Mouse (Mus musculus): Measurements from ENCODE around the gene Pf4. TPM values are rescaled to one million over a fixed set of nuclear protein-coding genes. Genes with fewer than 3 reads are reported as not detected.

The Pf4 gene
- polyA plus RNA-seq, 1 experiment from 2014 or later, result 164 TPM

GRCm38 (mm10) chr5:90758020-90758605 is 14.1 kb upstream of the Pf4 start:
- Histone ChIP-seq H3K27me3 (replicated peaks; ENCODE audit: insufficient read depth, low read length) (peaks cover 10% of the 10 kb centered on the region), H3K9ac (replicated peaks; ENCODE audit: low read depth) (no peak overlapping the region), H3K36me3 (ENCODE audit: insufficient read depth, low read length) (no peaks in the 10 kb centered on the region), H3K9me3 (ENCODE audit: low read length) (no peaks in the 10 kb centered on the region), H3K4me1 (ENCODE audit: insufficient read depth, low read depth, low read length) (peaks cover 6% of the 10 kb centered on the region; the same call in 1 of the 2 replicates), H3K27ac (ENCODE audit: low read length) (no peak overlapping the region), H3K4me2 (replicated peaks; ENCODE audit: low read depth, low read length) (no peak overlapping the region), H3K4me3 (ENCODE audit: low read depth, low read length) (no peak overlapping the region)
- DNase-seq (ENCODE audit: low spot score), result peak; percentile 87
- peak; percentile 43; the same call in 1 of the 2 replicates for ATAC-seq
- 53% methylated on average over 5 of the region's 5 CpGs for WGBS
- peak; percentile 39; the same call in 1 of the 2 replicates for TF ChIP-seq EP300 (IDR thresholded peaks at IDR 0.05)
- TF ChIP-seq CTCF (IDR thresholded peaks at IDR 0.05), result no peak

- DNase-seq (ENCODE audit: low spot score), result no peak
- Histone ChIP-seq H3K9ac (replicated peaks; ENCODE audit: low read depth) (no peak within 1 kb of the TSS), H3K4me2 (replicated peaks; ENCODE audit: low read depth, low read length) (peak within 1 kb of the TSS; percentile 29), H3K27ac (ENCODE audit: low read length) (no peak within 1 kb of the TSS), H3K4me1 (ENCODE audit: insufficient read depth, low read depth, low read length) (peaks cover 6% of the 10 kb centered on the region; the same call in 1 of the 2 replicates), H3K27me3 (replicated peaks; ENCODE audit: insufficient read depth, low read length) (peaks cover 10% of the 10 kb centered on the region), H3K36me3 (ENCODE audit: insufficient read depth, low read length) (no peaks in the 10 kb centered on the region), H3K9me3 (ENCODE audit: low read length) (no peaks in the 10 kb centered on the region), H3K4me3 (ENCODE audit: low read depth, low read length) (no peak within 1 kb of the TSS; the same call in 1 of the 2 replicates)
- WGBS, result 5% methylated on average over 32 of the region's 32 CpGs
- ATAC-seq, result no peak
- TF ChIP-seq EP300 (IDR thresholded peaks at IDR 0.05), result no peak
- no peak for TF ChIP-seq CTCF (IDR thresholded peaks at IDR 0.05)
Measured at GRCm38 (mm10) chr5:90759077-90760065, 12.9 kb upstream of the Pf4 start, which contains the start of gene Cxcl5. Gene Cxcl5, plus strand, starts transcription at chr5:90759360.

GRCm38 (mm10) chr5:90760303-90760702 is 11.9 kb upstream of the Pf4 start:
- H3K4me2 ChIP-seq (replicated peaks; ENCODE audit: low read depth, low read length), result no peak overlapping the region
- no peaks in the 10 kb centered on the region for H3K9me3 ChIP-seq (ENCODE audit: low read length)
- TF ChIP-seq CTCF (IDR thresholded peaks at IDR 0.05) (no peak), EP300 (IDR thresholded peaks at IDR 0.05) (no peak)
- DNase-seq (ENCODE audit: low spot score) (no peak), ATAC-seq (no peak)
- no peaks in the 10 kb centered on the region for H3K36me3 ChIP-seq (ENCODE audit: insufficient read depth, low read length)
- peaks cover 10% of the 10 kb centered on the region for H3K27me3 ChIP-seq (replicated peaks; ENCODE audit: insufficient read depth, low read length)
- H3K4me3 ChIP-seq (ENCODE audit: low read depth, low read length), result no peak overlapping the region
- H3K9ac ChIP-seq (replicated peaks; ENCODE audit: low read depth), result no peak overlapping the region
- 48% methylated on average over 4 of the region's 4 CpGs for WGBS
- H3K4me1 ChIP-seq (ENCODE audit: insufficient read depth, low read depth, low read length), result peaks cover 6% of the 10 kb centered on the region; the same call in 1 of the 2 replicates
- no peak overlapping the region for H3K27ac ChIP-seq (ENCODE audit: low read length)

GRCm38 (mm10) chr5:90760844-90761243 is 11.4 kb upstream of the Pf4 start:
- Histone ChIP-seq H3K4me2 (replicated peaks; ENCODE audit: low read depth, low read length) (no peak overlapping the region), H3K27ac (ENCODE audit: low read length) (no peak overlapping the region), H3K27me3 (replicated peaks; ENCODE audit: insufficient read depth, low read length) (peaks cover 10% of the 10 kb centered on the region), H3K4me3 (ENCODE audit: low read depth, low read length) (no peak overlapping the region), H3K4me1 (ENCODE audit: insufficient read depth, low read depth, low read length) (peaks cover 6% of the 10 kb centered on the region; the same call in 1 of the 2 replicates), H3K36me3 (ENCODE audit: insufficient read depth, low read length) (no peaks in the 10 kb centered on the region), H3K9ac (replicated peaks; ENCODE audit: low read depth) (no peak overlapping the region), H3K9me3 (ENCODE audit: low read length) (no peaks in the 10 kb centered on the region)
- WGBS, result 88% methylated on average over 2 of the region's 2 CpGs
- ATAC-seq (no peak), DNase-seq (ENCODE audit: low spot score) (no peak)
- TF ChIP-seq EP300 (IDR thresholded peaks at IDR 0.05) (no peak), CTCF (IDR thresholded peaks at IDR 0.05) (no peak)

GRCm38 (mm10) chr5:90761834-90762233 is 10.4 kb upstream of the Pf4 start:
- ATAC-seq (no peak), DNase-seq (ENCODE audit: low spot score) (no peak)
- Histone ChIP-seq H3K4me1 (ENCODE audit: insufficient read depth, low read depth, low read length) (peaks cover 6% of the 10 kb centered on the region; the same call in 1 of the 2 replicates), H3K4me3 (ENCODE audit: low read depth, low read length) (no peak overlapping the region), H3K36me3 (ENCODE audit: insufficient read depth, low read length) (no peaks in the 10 kb centered on the region), H3K9ac (replicated peaks; ENCODE audit: low read depth) (no peak overlapping the region), H3K27ac (ENCODE audit: low read length) (no peak overlapping the region), H3K9me3 (ENCODE audit: low read length) (no peaks in the 10 kb centered on the region), H3K27me3 (replicated peaks; ENCODE audit: insufficient read depth, low read length) (peaks cover 10% of the 10 kb centered on the region), H3K4me2 (replicated peaks; ENCODE audit: low read depth, low read length) (no peak overlapping the region)
- WGBS, result 84% methylated on average over 3 of the region's 3 CpGs
- TF ChIP-seq CTCF (IDR thresholded peaks at IDR 0.05), result no peak
- TF ChIP-seq EP300 (IDR thresholded peaks at IDR 0.05), result no peak

Data from lung, postnatal 0 days (tissue).